Mouse (Mus musculus): ENCODE data around the gene Prkcd. TPM values are rescaled to one million over a fixed set of nuclear protein-coding genes. Genes with fewer than 3 reads are reported as not detected.
A peak's percentile ranks its signal among the peaks of the same experiment; 100 is the strongest.

Gene Prkcd
- total RNA-seq, 2 experiments from 2014 or later, result 9.8 to 15.4 TPM

GRCm38 (mm10) chr14:30612523-30612922 lies 13.5 kb downstream of the Prkcd start:
- intact Hi-C loops (cut with DNase I), result no loop called here
- DNase-seq (ENCODE audit: low spot score in 2 of 2), result peak in 1 of 2 experiments; percentile 50

- DNase-seq (ENCODE audit: low spot score in 2 of 2), result no peak
- intact Hi-C loops (cut with DNase I), result no loop called here
Observed at GRCm38 (mm10) chr14:30610940-30611339, 15.1 kb downstream of the Prkcd start.

GRCm38 (mm10) chr14:30610304-30610703 lies 15.7 kb downstream of the Prkcd start:
- intact Hi-C loops (cut with DNase I), result no loop called here
- no peak for DNase-seq (ENCODE audit: low spot score in 2 of 2)

- intact Hi-C loops (cut with DNase I), result no loop called here
- DNase-seq (ENCODE audit: low spot score in 2 of 2), result no peak
Observed at GRCm38 (mm10) chr14:30609499-30609898, 16.5 kb downstream of the Prkcd start.

- intact Hi-C loops (cut with DNase I), result no loop called here
- no peak for DNase-seq (ENCODE audit: low spot score in 2 of 2)
Observed at GRCm38 (mm10) chr14:30608176-30608575, 17.8 kb downstream of the Prkcd start.

GRCm38 (mm10) chr14:30607696-30608095 lies 18.3 kb downstream of the Prkcd start:
- intact Hi-C loops (cut with DNase I), result no loop called here

GRCm38 (mm10) chr14:30606817-30607216 lies 19.2 kb downstream of the Prkcd start:
- intact Hi-C loops (cut with DNase I), result no loop called here

More at GRCm38 (mm10) chr14:30607696-30608095, 18.3 kb downstream of the Prkcd start:
- DNase-seq (ENCODE audit: low spot score in 2 of 2), result no peak

GRCm38 (mm10) chr14:30597142-30597541 lies 28.9 kb downstream of the Prkcd start:
- no peak for DNase-seq (ENCODE audit: low spot score in 2 of 2)
- intact Hi-C loops (cut with DNase I), result no loop called here

More at GRCm38 (mm10) chr14:30606817-30607216, 19.2 kb downstream of the Prkcd start:
- DNase-seq (ENCODE audit: low spot score in 2 of 2), result no peak

- no peak for DNase-seq (ENCODE audit: low spot score in 2 of 2)
Observed at GRCm38 (mm10) chr14:30596407-30596806, 29.6 kb downstream of the Prkcd start.

GRCm38 (mm10) chr14:30595576-30596313 lies 30.3 kb downstream of the Prkcd start:
- intact Hi-C loops (cut with DNase I), result no loop called here
- no peak for DNase-seq (ENCODE audit: low spot score in 2 of 2)

More at GRCm38 (mm10) chr14:30596407-30596806, 29.6 kb downstream of the Prkcd start:
- intact Hi-C loops (cut with DNase I), result no loop called here

- intact Hi-C loops (cut with DNase I), result no loop called here
- peak in 1 of 2 experiments; percentile 22 for DNase-seq (ENCODE audit: low spot score in 2 of 2)
Observed at GRCm38 (mm10) chr14:30594092-30594695, 31.8 kb downstream of the Prkcd start.

GRCm38 (mm10) chr14:30593279-30594091 lies 32.5 kb downstream of the Prkcd start:
- intact Hi-C loops (cut with DNase I), result no loop called here
- DNase-seq (ENCODE audit: low spot score in 2 of 2), result peak; percentile 24 to 31

GRCm38 (mm10) chr14:30591417-30591816 lies 34.6 kb downstream of the Prkcd start:
- intact Hi-C loops (cut with DNase I), result loop anchor here (2.0 kb wide), 1 partner anchor 81 kb away; no protein-coding TSS in a partner anchor

GRCm38 (mm10) chr14:30590918-30591317 lies 35.1 kb downstream of the Prkcd start:
- intact Hi-C loops (cut with DNase I), result loop anchor here (2.0 kb wide), 1 partner anchor 82 kb away; no protein-coding TSS in a partner anchor
- no peak for DNase-seq (ENCODE audit: low spot score in 2 of 2)

More at GRCm38 (mm10) chr14:30591417-30591816, 34.6 kb downstream of the Prkcd start:
- peak; percentile 43 to 60 for DNase-seq (ENCODE audit: low spot score in 2 of 2)

GRCm38 (mm10) chr14:30590041-30590645 lies 35.9 kb downstream of the Prkcd start:
- intact Hi-C loops (cut with DNase I), result loop anchor here (2.0 kb wide), 1 partner anchor 83 kb away; no protein-coding TSS in a partner anchor
- no peak for DNase-seq (ENCODE audit: low spot score in 2 of 2)

- DNase-seq (ENCODE audit: low spot score in 2 of 2), result no peak
- intact Hi-C loops (cut with DNase I), result no loop called here
Observed at GRCm38 (mm10) chr14:30586780-30587461, 39.1 kb downstream of the Prkcd start.

- DNase-seq (ENCODE audit: low spot score in 2 of 2), result no peak
- intact Hi-C loops (cut with DNase I), result no loop called here
Observed at GRCm38 (mm10) chr14:30585323-30585722, 40.7 kb downstream of the Prkcd start.

- intact Hi-C loops (cut with DNase I), result no loop called here
- no peak for DNase-seq (ENCODE audit: low spot score in 2 of 2)
Observed at GRCm38 (mm10) chr14:30584497-30585251, 41.3 kb downstream of the Prkcd start.
